Mouse (Mus musculus): Measurements from ENCODE around the gene Fbxw5.

DNA sequence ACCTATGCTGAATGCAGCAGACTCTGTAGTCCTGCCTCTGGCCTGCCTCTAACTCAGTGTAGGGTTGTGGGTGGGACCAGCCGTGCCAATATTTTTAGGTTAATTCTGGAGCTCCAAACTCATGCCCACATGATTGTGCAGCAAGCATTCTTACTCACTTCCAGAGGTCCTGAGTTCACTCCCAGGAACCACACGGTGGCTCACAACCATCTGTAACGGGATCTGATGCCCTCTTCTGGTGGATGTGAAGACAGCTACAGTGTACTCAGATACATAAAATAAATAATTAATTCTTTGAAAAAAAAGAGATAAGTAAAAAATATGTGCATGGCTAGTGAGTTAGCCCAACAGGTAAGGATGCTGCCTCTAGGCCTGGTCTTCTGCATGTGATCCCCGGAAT is 4.1 kb upstream of the Fbxw5 start:
- TF ChIP-seq POLR2A (IDR thresholded peaks at IDR 0.05; ENCODE audit: borderline replicate concordance, extremely low read depth, insufficient read depth, insufficient read length, poor library complexity, severe bottlenecking): no peak
- TF ChIP-seq CTCF (IDR thresholded peaks at IDR 0.05; ENCODE audit: borderline replicate concordance, extremely low read depth, insufficient read depth, insufficient read length): peak; percentile 39; the same call in 1 of the 2 replicates

Data from brain, embryonic 14.5 days (tissue).